Comparison of ENCODE assay signal across 8 mouse cellular contexts in the genomic region with DNA sequence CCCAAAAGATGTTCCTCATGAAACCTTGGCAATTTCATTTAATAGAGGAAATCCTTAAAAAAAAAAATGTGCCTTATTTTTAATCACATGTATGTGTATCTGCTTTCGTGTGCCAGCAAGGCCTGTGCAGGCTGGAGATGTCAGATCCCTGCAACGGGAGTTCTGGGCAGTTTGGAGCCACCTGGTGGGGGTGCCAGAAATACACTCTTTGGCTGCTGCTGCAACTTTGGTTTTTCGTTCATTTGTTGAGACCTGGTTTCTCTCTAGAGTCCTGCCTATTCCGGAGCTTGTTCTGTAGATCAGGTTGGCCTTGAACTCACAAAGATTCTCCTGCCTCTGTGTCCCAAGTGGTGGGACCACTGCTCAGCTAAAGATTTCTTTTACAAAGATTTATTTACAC. TPM values are rescaled to one million over a fixed set of nuclear protein-coding genes. Genes with fewer than 3 reads are reported as not detected.
DNase-seq lines count a peak whose midpoint lies in the region; TF ChIP-seq lines count a peak whose summit lies in the region.

No protein-coding gene starts in this region.

- H3K27ac ChIP-seq in cortical plate, adult 2 months (ENCODE audit: insufficient read depth, low read length), result no peak overlapping the region

- no peak for TF ChIP-seq POLR2A in cortical plate, adult 2 months (IDR thresholded peaks at IDR 0.05; ENCODE audit: extremely low read depth, insufficient read depth, low read length)

- no peak overlapping the region for H3K4me3 ChIP-seq in cortical plate, adult 2 months (ENCODE audit: insufficient read depth, low read length)

- peak; percentile 27; the same call in 1 of the 2 replicates for TF ChIP-seq CTCF in cortical plate, adult 2 months (IDR thresholded peaks at IDR 0.05; ENCODE audit: extremely low read depth, insufficient read depth, low read length)

- H3K4me1 ChIP-seq in cortical plate, adult 2 months (ENCODE audit: control insufficient read depth, insufficient read depth, low read length), result no peaks in the 10 kb centered on the region

- peak; percentile 76 for DNase-seq in heart, adult 11 months
- DNase-seq in heart, adult 18-20 months, result no peak
- DNase-seq in ovary, postnatal 36 days (ENCODE audit: low spot score), result peak; percentile 48
- DNase-seq in ovary, postnatal 14 days (ENCODE audit: low spot score), result no peak
- peak; percentile 68 for DNase-seq in testis, postnatal 10 days (ENCODE audit: low spot score)
- no peak for DNase-seq in cerebellum, adult 9-11 months
- no peak for DNase-seq in layer of hippocampus, adult 11-12 months (ENCODE audit: low spot score)

RNA-seq across cellular contexts. Expression of a gene that starts 5.4 kb away (rescaled TPM):
- 10 to 100 TPM; 72.8 to 84.4 TPM for total RNA-seq in heart, adult 18-20 months (2021)
- polyA plus RNA-seq in cortical plate, adult 2 months (2012; rRNA removed), result 44.9 and 45.4 TPM in 2 replicates

RNA-seq across cellular contexts. Expression of a gene that starts 10.2 kb away (rescaled TPM):
- total RNA-seq in heart, adult 18-20 months (2021), result 10 to 100 TPM; 11.1 to 11.6 TPM
- 37.0 and 37.2 TPM in 2 replicates for polyA plus RNA-seq in cortical plate, adult 2 months (2012; rRNA removed)

RNA-seq across cellular contexts. Expression of a gene that starts 50.9 kb away (rescaled TPM):
- total RNA-seq in heart, adult 18-20 months (2021), result 10 to 100 TPM; 28.7 to 33.3 TPM
- polyA plus RNA-seq in cortical plate, adult 2 months (2012; rRNA removed), result 56.6 and 61.0 TPM in 2 replicates

RNA-seq across cellular contexts. Expression of a gene that starts 50.9 kb away (rescaled TPM):
- 10 to 100 TPM; 36.9 to 38.1 TPM for total RNA-seq in heart, adult 18-20 months (2021)
- 31.8 and 32.5 TPM in 2 replicates for polyA plus RNA-seq in cortical plate, adult 2 months (2012; rRNA removed)

RNA-seq across cellular contexts. Expression of a gene that starts 53.2 kb away (rescaled TPM):
- under 1 TPM in 1 of 2 experiments, not detected in 1; 0.69 TPM for total RNA-seq in heart, adult 18-20 months (2021)
- 1.5 and 3.3 TPM in 2 replicates for polyA plus RNA-seq in cortical plate, adult 2 months (2012; rRNA removed)

Comparison
In these comparisons a context has a peak if more than half of its experiments do, and no peak if none do; other contexts are left out.
1. DNase-seq: peak in heart, adult 11 months (single experiment), ovary, postnatal 36 days (single experiment) and testis, postnatal 10 days (single experiment); none in heart, adult 18-20 months (0 of 2), ovary, postnatal 14 days (single experiment), cerebellum, adult 9-11 months (single experiment) and layer of hippocampus, adult 11-12 months (single experiment).